Mouse (Mus musculus) kidney, adult 2 months (tissue): Measurements from ENCODE around the gene Dtl.

ENCODE experiments used
- CTCF ChIP-seq: fragments of 200-500 bp; conservative IDR thresholded peaks from 2 replicates; pipeline ENCODE4 v1.5.1; 2011; ENCODE audit warnings: low read depth, mild to moderate bottlenecking, control low read depth, low read length, moderate library complexity, mixed read lengths; ENCODE audit not compliant: insufficient read depth, insufficient read length
- POLR2A ChIP-seq: fragments of 200-500 bp; IDR thresholded peaks from one replicate; pipeline ENCODE4 v1.6.1; 2011; ENCODE audit warnings: low read depth, low read length, control low read depth

DNA sequence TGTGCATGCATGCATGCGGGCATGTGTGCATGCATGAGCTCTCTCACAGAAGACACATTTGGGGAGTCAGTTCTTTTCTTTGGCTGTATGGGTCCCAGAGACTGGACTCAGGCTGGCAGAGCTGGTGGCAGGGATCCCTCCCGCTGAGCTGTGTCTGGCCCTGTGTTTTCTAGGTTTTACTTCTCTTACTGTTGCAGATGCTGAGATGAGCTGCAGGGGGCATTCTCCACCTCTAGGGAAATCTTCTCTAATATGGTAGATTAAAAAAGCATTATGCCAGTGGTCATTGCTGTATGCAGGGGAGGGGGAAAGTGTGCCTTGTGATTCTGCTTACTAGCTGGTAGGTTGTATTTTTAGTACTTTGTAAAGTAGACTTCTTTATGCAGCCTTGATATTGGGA is 10.4 kb upstream of the Dtl start:
- TF ChIP-seq POLR2A (no peak), CTCF (0 out of 2 replicates have a peak, but pooled peaks have one; percentile 1)
